Mouse (Mus musculus) limb, embryonic 10.5 days (tissue): Measurements from ENCODE around the gene Glb1. TPM values are rescaled to one million over a fixed set of nuclear protein-coding genes. Genes with fewer than 3 reads are reported as not detected.

Experiments
- DNase-seq: peaks from one replicate; pipeline ENCODE4 v3.0.0-alpha.2; 2017; ENCODE audit warnings: low spot score
- H3K27ac ChIP-seq: fragments of 300-500 bp; sonication (generic); 2 replicates; pipeline ENCODE4 v1.5.1; 2016; ENCODE audit warnings: mild to moderate bottlenecking
- H3K27me3 ChIP-seq: fragments of 300-500 bp; sonication (generic); 2 replicates; pipeline ENCODE4 v1.6.1; 2016; ENCODE audit warnings: low read depth, mild to moderate bottlenecking; ENCODE audit not compliant: poor library complexity, severe bottlenecking
- H3K36me3 ChIP-seq: fragments of 300-500 bp; sonication (generic); 2 replicates; pipeline ENCODE4 v1.6.1; 2016; ENCODE audit warnings: mild to moderate bottlenecking, moderate library complexity
- H3K4me1 ChIP-seq: fragments of 300-500 bp; sonication (generic); 2 replicates; pipeline ENCODE4 v1.6.1; 2016
- H3K4me3 ChIP-seq: fragments of 300-500 bp; sonication (generic); 2 replicates; pipeline ENCODE4 v1.5.1; 2016; ENCODE audit warnings: mild to moderate bottlenecking, moderate library complexity
- H3K9me3 ChIP-seq: fragments of 300-500 bp; sonication (generic); replicated peaks from 2 replicates; pipeline ENCODE4 v1.6.1; 2016; ENCODE audit warnings: mild to moderate bottlenecking
- WGBS: fragments of 180-500 bp; shearing (Covaris S2); methylation state at CpG from one replicate; pipeline ENCODE4 v1.1.7; 2016; 5-methylcytosine and 5-hydroxymethylcytosine counted together
- polyA plus RNA-seq: library from polyadenylated mRNA; unstranded; fragments of >200 nt; fragmentation: Nextera tagmentation; extraction: Ambion mirVana; gene quantifications from 2 replicates; pipeline ENCODE4 v1.2.1, GENCODE M21; 2016

The Glb1 gene
- polyA plus RNA-seq, 1 experiment from 2014 or later, result 22.3 TPM

- no peak overlapping the region for H3K27ac ChIP-seq
- peaks cover 11% of the 10 kb centered on the region for H3K4me1 ChIP-seq
- H3K9me3 ChIP-seq, result no peaks in the 10 kb centered on the region
- no peaks in the 10 kb centered on the region for H3K36me3 ChIP-seq
- DNase-seq, result peak; percentile 81
- no peaks in the 10 kb centered on the region for H3K27me3 ChIP-seq
- no peak overlapping the region for H3K4me3 ChIP-seq
- 18% methylated on average over 15 of the region's 15 CpGs for WGBS
Observed at GRCm38 (mm10) chr9:114499783-114500515, 99.1 kb downstream of the Glb1 start.

DNA sequence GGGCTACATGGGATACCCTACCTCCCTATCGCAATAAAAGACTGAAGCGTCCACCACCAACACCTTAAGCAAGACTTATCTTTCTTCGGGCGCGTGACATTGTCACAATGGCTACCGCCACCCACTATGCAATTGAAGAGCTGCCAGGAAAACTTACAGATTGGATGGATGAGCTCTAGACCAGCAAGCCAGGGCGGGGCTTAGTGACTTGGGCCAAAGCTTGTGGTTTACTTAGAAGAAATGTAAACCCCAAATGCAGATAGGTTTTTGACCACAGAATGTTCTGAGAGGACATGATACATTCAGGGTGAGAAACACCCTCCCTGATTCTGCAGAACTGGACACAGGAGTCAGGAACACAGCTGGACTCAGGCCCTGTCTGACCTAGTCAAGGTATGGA lies 100.2 kb downstream of the Glb1 start:
- Histone ChIP-seq H3K27me3 (no peaks in the 10 kb centered on the region), H3K4me1 (peaks cover 11% of the 10 kb centered on the region), H3K4me3 (no peak overlapping the region), H3K9me3 (no peaks in the 10 kb centered on the region), H3K36me3 (peaks cover 2% of the 10 kb centered on the region), H3K27ac (no peak overlapping the region)
- 94% methylated on average over 7 of the region's 7 CpGs for WGBS
- no peak for DNase-seq

DNA sequence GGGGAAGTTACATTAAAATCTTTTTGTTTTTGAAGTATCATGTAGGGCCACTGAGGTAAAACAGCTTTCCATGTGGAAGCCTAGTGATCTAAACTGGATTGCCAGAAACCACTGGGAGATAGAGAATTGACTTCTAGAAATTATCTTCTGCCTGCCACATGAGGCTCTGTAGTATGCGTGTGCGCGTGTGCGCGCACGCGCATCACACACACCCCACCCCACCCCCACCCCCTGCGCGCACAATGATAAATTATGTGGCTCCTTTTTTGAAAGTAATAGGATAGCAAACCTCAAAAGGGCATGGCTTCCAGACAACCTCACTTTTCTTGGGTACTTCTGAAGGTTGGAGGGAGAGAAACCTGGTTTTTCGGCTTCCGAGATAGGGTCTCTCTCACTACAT lies 101.0 kb downstream of the Glb1 start:
- H3K9me3 ChIP-seq, result no peaks in the 10 kb centered on the region
- no peak overlapping the region for H3K4me3 ChIP-seq
- no peak overlapping the region for H3K27ac ChIP-seq
- 96% methylated on average over 11 of the region's 11 CpGs for WGBS
- H3K27me3 ChIP-seq, result no peaks in the 10 kb centered on the region
- peaks cover 10% of the 10 kb centered on the region for H3K36me3 ChIP-seq
- DNase-seq, result no peak
- H3K4me1 ChIP-seq, result peaks cover 11% of the 10 kb centered on the region

DNA sequence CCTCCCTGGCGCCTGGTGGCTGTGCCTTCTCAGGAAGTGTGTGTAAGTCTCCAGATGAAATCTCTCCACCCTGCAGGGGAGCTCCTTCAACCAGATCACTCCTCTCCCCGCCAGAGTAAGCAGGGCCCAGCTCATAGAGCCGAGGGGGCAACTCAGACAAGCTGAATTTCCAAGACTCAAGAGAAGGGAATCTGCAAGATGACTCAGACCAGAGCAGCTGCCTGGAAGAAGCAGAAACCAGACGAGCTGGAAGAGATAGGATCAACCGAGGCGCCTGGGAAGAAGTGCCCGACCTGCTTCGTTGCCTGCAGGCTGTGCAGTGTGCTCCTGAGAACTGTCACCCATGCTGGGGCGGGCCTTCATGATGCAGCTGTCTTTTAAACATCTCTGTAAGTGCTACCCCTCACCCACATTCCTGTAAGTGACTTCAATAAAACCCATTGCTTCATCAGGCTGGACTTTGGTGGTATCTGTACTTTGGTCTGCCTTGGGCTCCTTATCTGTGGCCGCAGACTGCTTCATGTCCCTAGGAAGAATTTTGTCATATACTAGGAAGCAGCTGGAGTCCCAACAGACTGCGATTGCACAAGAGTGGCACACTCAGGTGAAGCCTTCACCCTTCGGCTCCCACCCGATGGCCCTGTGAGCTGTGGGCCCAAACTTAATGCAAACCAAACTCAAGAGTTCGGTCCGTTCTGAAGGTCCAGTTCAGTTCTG lies 102.0 kb downstream of the Glb1 start:
- no peak for DNase-seq
- H3K27ac ChIP-seq, result no peak overlapping the region

DNA sequence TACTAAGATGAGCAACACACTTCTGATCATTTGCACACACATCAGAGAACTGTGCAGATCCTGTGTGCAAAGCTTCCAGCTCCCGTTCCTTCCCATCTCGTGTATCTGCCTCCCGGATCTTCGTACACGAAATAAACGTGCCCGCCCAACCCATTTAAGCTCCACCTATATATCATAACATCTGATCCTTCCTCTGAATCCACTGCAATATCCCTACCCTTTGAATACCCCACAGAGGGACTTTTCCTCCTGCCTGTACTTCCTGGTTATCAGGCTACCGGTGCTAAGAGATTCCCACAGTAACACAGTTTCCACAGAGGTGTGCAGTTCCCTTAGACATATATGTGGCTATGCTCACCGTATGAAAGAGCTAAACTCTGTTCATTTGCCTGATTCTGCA lies 103.9 kb downstream of the Glb1 start, which contains the start of gene Ccr4:
TSS of gene Ccr4 (minus strand) at position 101 of the 400 bp plus-strand sequence.
- no peaks in the 10 kb centered on the region for H3K27me3 ChIP-seq
- peaks cover 6% of the 10 kb centered on the region; the same call in 1 of the 2 replicates for H3K4me1 ChIP-seq
- H3K9me3 ChIP-seq, result no peaks in the 10 kb centered on the region
- peaks cover 39% of the 10 kb centered on the region for H3K36me3 ChIP-seq
- 92% methylated on average over 9 of the region's 9 CpGs for WGBS
- no peak within 1 kb of the TSS for H3K27ac ChIP-seq
- H3K4me3 ChIP-seq, result no peak within 1 kb of the TSS
- no peak for DNase-seq

More for the DNA sequence above, 102.0 kb downstream of the Glb1 start:
- Histone ChIP-seq H3K27me3 (no peaks in the 10 kb centered on the region), H3K36me3 (peaks cover 19% of the 10 kb centered on the region), H3K9me3 (no peaks in the 10 kb centered on the region), H3K4me3 (no peak overlapping the region), H3K4me1 (peaks cover 11% of the 10 kb centered on the region)
- WGBS, result 70% methylated on average over 15 of the region's 15 CpGs

GRCm38 (mm10) chr9:114506564-114506963 lies 105.7 kb downstream of the Glb1 start:
- DNase-seq, result no peak
- 0 out of 2 replicates have a peak, but pooled peaks cover 3% of the 10 kb centered on the region for H3K4me1 ChIP-seq
- H3K9me3 ChIP-seq, result no peaks in the 10 kb centered on the region
- H3K36me3 ChIP-seq, result peaks cover 56% of the 10 kb centered on the region
- H3K27me3 ChIP-seq, result no peaks in the 10 kb centered on the region
- no peak overlapping the region for H3K4me3 ChIP-seq
- no peak overlapping the region for H3K27ac ChIP-seq
- 88% methylated on average over 4 of the region's 4 CpGs for WGBS

DNA sequence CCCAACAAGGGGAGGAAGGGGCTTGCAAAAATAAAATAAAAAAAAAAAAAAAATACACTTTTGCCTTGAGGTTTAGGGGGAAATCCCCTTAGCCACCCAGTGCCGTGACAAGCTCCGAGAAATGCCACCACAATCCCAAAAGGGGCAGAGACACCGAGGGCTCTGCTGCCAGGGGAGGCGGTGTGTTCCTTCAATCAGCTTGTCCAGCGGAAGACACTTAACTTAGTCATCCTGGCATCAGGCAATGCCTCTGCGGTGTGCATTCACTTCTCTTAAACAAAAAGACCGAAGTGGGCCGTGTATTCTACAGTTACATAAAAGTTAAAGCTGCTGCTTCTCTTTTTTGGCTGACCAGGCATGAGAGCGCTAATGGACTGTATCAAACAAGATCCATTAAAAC lies 106.5 kb downstream of the Glb1 start:
- Histone ChIP-seq H3K4me3 (no peak overlapping the region), H3K36me3 (peaks cover 65% of the 10 kb centered on the region), H3K4me1 (0 out of 2 replicates have a peak, but pooled peaks cover 3% of the 10 kb centered on the region), H3K27me3 (no peaks in the 10 kb centered on the region), H3K9me3 (peaks cover under 1% of the 10 kb centered on the region; the same call in 1 of the 2 replicates), H3K27ac (no peak overlapping the region)
- 93% methylated on average over 9 of the region's 9 CpGs for WGBS
- no peak for DNase-seq

DNA sequence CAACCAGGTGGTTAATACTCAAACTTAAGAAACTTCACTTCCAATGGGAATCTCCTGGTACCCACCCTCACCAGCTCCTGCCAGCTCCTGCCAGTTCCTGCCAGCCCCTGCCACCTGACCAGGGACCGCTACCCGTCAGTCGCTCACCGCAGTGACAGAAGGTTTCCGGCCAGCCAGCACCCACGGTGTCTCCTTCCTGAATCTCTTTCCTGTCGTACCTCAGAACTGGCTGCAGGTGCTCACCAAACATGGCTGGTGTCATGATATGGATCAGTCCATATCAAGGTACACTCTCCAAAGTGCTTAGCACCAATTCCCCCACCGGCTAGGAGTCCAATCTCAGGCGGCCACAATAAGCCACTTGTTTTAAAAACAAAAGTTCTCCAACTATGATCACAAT lies 108.9 kb downstream of the Glb1 start:
- Histone ChIP-seq H3K9me3 (peaks cover 22% of the 10 kb centered on the region), H3K4me1 (no peaks in the 10 kb centered on the region), H3K4me3 (no peak overlapping the region), H3K27me3 (no peaks in the 10 kb centered on the region), H3K36me3 (peaks cover 88% of the 10 kb centered on the region), H3K27ac (no peak overlapping the region)
- 96% methylated on average over 9 of the region's 9 CpGs for WGBS
- DNase-seq, result no peak

GRCm38 (mm10) chr9:114512831-114513230 lies 112.0 kb downstream of the Glb1 start:
- Histone ChIP-seq H3K36me3 (peaks cover 99% of the 10 kb centered on the region), H3K4me3 (no peak overlapping the region), H3K9me3 (peaks cover 22% of the 10 kb centered on the region), H3K4me1 (no peaks in the 10 kb centered on the region), H3K27ac (no peak overlapping the region), H3K27me3 (no peaks in the 10 kb centered on the region)
- DNase-seq, result no peak
- WGBS, result 96% methylated on average over 21 of the region's 21 CpGs

DNA sequence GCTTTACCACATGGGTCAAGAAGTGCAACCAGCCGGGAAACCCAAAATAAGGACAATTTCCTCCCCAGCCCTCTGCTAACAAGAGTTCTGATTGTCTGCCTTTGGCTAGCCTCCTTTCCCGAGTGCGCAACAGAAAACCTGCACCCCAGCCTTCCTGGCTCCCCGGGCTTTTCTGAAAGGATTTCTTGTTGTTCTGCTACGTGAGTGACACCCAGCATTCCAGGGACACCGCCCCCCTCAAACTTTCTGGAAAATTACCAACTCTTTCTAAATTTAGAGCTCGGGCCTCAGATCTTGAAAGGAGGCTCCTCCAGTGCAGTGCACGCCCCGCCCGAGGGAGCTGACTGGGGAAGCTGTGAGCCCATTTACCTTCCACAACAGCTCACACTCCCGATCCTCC lies 114.5 kb downstream of the Glb1 start, which contains the start of gene C130032M10Rik:
TSS of gene C130032M10Rik (plus strand) at position 334 of the 400 bp plus-strand sequence.
- Histone ChIP-seq H3K27me3 (no peaks in the 10 kb centered on the region), H3K36me3 (peaks cover 88% of the 10 kb centered on the region), H3K9me3 (peaks cover 22% of the 10 kb centered on the region), H3K4me3 (no peak within 1 kb of the TSS), H3K27ac (no peak within 1 kb of the TSS), H3K4me1 (no peaks in the 10 kb centered on the region)
- WGBS, result 96% methylated on average over 11 of the region's 11 CpGs
- DNase-seq, result no peak

DNA sequence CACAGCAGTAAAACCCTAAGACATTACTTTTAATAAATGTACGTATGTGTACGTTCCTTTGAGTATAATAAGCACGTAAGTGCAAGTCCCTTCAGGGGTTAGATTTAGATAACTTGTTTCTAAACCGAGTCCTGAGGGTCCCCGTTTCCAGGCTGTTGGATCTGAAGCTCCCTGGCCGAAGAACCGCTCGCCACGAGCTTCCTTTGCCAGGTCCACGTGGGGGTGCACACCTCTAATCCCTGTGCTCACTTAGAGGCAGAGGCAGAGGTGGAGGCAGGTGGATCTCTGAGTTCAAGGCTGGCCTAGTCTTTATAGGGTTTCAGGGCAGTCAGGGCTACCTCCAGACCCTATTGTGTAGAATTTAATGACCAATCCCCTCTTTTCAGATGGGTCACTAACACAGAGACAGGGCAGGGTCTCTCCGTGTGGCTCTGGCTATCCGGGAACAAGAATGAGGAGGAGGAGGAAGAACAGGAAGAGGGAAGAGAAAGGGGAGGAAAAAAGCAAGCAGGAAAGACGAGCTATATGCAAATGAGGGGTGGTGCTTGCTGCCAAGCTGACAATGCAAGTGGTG lies 117.1 kb downstream of the Glb1 start:
- Histone ChIP-seq H3K9me3 (peaks cover 16% of the 10 kb centered on the region), H3K4me3 (no peak overlapping the region), H3K27me3 (no peaks in the 10 kb centered on the region), H3K4me1 (no peaks in the 10 kb centered on the region), H3K36me3 (peaks cover 75% of the 10 kb centered on the region), H3K27ac (no peak overlapping the region)
- WGBS, result 87% methylated on average over 13 of the region's 13 CpGs
- no peak for DNase-seq

DNA sequence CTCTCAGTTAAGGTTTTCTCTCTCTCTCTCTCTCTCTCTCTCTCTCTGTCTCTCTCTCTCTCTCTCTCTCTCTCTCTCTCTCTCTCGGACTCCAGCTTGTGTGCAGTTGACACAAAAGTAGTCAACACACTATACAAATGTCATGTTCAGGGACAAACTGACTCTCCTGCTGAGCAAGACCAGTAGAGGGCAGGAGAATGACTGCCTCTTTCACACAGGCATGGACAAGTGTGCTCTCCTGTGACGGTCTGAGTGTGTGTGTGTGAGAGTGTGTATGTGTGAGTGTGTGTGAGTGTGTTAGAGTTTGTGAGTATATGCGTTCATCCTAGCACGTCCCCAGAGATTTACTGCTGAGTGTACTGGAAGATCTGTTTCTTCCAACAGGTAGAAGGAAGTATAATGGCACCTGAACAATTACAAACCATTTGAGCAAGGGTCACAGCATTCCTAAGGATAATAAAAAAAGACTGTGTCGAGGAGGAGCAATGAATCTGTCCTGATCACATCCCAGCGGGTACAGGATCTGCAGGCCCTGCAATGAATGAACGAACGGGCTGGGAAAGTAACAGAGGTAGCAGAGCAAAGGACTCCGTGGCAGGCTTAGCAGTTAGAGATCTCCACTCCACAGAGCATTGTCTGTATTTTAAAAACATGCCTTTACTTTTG lies 118.1 kb downstream of the Glb1 start:
- H3K9me3 ChIP-seq, result peaks cover 7% of the 10 kb centered on the region
- no peaks in the 10 kb centered on the region for H3K27me3 ChIP-seq
- no peak overlapping the region for H3K4me3 ChIP-seq
- H3K36me3 ChIP-seq, result peaks cover 75% of the 10 kb centered on the region
- H3K27ac ChIP-seq, result no peak overlapping the region
- no peaks in the 10 kb centered on the region for H3K4me1 ChIP-seq
- WGBS, result 67% methylated on average over 9 of the region's 9 CpGs
- DNase-seq, result no peak
